Mouse (Mus musculus): ENCODE measurements around the gene Nrp1.

- no peak for TF ChIP-seq ZNF384 (IDR thresholded peaks at IDR 0.05; ENCODE audit: low read depth, low read length)
- TF ChIP-seq HCFC1 (IDR thresholded peaks at IDR 0.05; ENCODE audit: borderline replicate concordance, insufficient read depth, low read length) = no peak
- no peak for TF ChIP-seq CHD2 (IDR thresholded peaks at IDR 0.05; ENCODE audit: low read depth, low read length)
These were observed 41.9 kb downstream of the Nrp1 start for GRCm38 (mm10) chr8:128400286-128400685.
